Mouse (Mus musculus) ovary, postnatal 36 days (tissue): ENCODE results near the gene Srl.
"Not testable (repeated sequence)": the region's sequence is repeated elsewhere in the genome, so short reads cannot be mapped to it uniquely, and the experiment has no call there.

ENCODE experiments used
- DNase-seq: peaks from one replicate; pipeline ENCODE4 v3.0.0; 2022; ENCODE audit warnings: low spot score, mixed read lengths

Gene Srl

DNA sequence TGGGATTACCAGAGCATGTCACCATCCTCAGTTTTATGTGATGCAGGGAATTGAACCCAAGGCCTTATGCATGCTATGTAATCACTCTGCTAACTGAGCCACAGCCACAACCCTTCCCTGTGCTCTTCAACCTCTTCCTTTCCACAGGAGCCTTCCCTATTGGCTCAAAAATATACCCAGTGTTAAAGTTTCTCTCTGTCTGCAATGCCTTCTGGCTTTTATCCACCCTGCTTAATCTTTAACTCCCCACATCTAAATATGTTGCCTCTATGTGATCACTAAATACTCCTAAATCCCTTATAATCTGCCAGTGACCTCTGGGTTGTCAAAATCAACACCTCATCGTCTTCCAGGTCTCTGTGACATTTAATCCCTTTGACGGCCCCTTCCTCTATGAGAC, 23.7 kb downstream of the Srl start:
- no peak for DNase-seq

DNA sequence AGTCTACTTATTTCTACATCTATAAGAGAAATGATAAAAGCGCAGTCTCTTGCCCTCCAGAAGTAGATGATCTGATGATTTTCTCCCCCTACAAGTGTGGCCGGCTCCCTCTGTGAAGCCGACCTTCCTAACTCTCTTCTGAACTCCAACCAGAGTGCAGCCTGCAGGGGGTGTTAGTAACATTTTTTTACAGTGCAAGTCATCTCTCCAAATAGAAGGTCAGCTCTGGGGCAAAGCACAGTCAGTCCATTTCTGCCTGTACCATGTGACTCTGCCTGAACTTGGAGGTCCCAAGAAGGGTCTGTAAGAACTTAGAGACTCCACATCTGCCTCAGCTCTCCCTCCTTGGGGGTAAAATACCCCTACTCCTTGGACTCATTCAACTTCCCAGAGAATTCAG, 27.2 kb downstream of the Srl start:
- DNase-seq: no peak

DNA sequence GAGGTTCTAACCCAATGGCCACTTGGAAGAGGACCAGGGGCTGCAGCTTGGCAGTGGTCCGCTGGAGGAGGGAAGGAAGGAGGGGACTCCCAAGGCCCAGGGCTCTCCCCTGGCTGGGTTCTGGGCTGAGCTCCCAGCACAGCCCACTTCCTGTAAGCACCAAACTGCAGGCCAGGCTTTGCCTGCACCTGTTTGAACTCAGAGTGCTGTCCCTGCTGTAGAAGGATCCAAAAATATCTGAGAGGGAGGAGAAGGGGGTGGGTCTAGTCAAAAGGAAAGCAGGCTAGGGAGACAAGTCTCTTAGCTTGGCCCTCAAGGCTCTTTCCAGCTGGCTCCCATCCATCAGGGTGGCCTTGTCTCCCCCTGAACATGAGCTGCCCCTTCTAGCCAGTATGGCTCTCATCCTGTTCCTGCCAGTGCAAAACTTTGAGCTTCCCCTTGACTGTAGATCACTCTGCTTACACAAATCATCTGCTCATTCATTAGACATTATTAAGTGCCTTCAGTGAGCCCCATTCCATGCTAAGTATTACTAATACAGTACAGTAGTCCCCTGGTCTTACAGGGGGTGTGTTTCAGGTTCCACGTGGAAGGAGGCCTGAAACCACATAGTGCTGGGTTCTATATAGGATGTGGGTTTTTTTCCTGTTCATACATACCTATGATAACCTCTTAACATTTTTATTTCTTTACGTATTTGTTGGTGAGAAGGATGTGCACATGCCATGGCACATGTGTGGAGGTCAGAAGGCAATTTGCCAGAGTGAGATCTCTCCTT, 28.8 kb downstream of the Srl start:
- DNase-seq: peak; percentile 69

DNA sequence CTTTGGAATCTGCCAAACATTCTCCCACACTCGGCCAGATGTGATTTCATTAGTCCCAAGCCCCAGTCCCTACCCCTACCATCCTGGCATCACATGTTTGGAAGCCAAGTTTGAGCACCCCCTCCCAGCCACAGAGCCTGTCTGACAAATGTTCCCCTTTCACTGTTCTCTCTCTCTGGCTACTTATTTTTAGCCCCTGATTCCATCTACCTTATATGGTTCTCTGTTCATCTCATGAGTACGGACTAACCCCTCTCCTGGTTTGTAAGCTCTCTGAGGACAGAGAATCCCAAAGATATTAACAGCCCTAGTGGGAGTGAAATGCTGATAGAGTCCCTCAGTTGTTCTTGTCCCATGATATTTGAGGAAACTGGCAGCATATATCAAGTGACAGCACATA, 30.2 kb downstream of the Srl start:
- no peak for DNase-seq

DNA sequence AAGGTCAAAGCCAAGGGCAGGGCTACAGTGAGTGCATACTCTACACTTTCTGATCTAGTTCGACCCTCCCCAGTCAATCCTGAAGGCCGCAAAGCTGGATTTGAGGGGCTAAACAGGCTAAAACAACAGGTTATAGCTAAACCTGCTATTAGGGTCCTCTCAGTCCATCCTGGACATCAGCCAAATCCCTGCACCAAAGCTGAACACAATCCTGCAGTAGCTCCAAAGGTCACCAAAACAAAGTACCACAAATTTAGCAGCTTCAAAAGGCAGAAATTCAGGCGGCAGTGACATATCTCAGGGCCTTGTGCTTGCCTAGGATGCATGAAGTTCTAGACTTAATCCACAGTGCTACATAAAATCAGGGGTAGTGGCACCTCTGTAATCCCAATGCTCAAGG, 35.4 kb downstream of the Srl start:
- DNase-seq: no peak

DNA sequence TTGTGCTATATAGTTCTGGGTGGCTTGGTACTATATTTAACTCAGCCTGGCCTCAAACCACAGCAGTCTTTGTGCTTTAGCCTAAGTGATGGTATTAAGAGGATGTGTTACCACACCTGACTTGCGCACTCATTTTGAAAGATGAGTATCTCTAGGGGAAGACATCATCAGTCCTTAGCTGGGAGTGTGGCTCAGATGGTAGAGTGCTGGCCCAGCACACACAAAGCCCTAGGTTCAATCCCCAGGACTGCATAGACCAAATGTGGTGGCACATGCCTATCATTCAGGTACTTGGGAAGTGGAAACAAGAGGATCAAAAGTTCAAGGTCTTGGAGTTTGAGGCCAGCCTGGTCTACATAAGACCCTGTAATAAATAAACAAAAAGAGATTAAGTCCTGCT, 38.1 kb downstream of the Srl start:
- DNase-seq: no peak

DNA sequence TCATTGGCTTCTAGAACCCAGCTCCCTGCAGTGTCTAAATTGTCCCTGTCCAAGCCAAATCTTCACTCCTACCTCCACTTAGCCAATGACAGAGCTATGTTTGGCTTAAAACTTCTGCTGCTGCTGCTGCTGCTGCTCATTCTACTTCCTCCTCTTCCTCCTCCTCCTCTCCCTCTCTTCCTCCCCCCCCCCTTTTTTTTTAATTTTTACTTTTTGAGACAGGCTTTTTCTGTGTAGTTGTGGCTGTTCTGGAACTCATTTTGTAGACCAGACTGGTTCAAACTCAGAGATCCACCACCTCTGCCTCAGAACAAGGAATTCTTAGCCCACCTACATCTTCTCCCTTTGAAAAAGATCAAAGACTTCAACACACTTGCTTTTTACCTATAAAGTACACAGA, 39.0 kb downstream of the Srl start:
- DNase-seq: no peak

DNA sequence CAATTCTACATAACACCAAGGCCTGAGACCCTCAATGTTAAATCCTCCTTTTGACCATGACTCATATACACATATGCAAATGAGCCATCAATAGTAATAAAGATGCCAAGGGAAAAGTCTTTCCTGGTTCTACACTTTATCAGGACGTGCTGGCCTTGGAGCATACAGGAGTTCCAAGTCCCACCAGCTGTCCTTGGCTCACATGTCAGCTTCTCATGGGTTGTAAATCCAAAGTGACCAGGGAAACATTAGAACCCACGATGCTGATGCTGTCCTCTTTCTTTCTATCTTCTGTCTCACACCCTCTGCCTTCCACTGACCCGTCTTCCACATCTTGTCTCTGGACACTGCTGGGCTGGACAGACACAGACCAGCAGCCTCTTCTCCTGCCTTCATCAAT, 39.9 kb downstream of the Srl start:
- DNase-seq: no peak

DNA sequence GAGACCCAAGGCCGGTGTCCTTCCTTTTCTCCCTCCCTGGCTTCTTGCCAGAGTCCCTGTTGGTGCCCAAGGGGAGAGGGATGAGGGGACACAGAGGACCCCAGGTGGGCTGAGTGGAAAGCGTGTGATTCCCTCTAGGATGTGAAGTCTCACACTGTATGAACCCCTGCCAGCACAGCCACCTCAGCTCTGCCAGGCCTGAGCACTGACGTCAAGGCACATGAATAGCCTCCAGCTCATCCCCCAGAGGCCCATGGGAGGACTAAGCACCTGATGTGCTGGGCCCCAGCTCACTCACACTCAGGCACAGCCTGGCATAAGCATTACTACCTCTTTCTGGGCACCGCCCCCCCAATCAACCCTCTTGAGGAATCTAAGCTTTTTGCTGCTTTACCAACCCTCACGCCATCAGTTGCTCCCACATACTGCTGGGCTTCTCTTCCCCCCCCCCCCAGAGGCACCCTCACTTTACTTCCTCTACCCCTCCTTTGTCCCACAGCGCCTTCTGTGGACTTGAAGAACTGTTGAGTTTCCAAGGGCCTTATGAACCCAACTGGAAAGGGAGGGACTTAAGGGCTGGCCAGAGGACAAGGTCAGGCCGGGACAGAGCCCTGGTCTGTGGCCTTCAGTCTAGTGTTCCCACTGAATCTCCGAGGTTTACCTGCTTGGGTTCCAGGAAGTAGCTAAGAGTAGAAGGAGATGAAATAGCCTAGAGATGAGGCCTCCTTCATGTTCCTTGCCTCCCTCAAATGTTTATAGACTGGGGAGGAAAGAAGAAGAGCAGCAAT, 40.8 kb downstream of the Srl start:
- no peak for DNase-seq

DNA sequence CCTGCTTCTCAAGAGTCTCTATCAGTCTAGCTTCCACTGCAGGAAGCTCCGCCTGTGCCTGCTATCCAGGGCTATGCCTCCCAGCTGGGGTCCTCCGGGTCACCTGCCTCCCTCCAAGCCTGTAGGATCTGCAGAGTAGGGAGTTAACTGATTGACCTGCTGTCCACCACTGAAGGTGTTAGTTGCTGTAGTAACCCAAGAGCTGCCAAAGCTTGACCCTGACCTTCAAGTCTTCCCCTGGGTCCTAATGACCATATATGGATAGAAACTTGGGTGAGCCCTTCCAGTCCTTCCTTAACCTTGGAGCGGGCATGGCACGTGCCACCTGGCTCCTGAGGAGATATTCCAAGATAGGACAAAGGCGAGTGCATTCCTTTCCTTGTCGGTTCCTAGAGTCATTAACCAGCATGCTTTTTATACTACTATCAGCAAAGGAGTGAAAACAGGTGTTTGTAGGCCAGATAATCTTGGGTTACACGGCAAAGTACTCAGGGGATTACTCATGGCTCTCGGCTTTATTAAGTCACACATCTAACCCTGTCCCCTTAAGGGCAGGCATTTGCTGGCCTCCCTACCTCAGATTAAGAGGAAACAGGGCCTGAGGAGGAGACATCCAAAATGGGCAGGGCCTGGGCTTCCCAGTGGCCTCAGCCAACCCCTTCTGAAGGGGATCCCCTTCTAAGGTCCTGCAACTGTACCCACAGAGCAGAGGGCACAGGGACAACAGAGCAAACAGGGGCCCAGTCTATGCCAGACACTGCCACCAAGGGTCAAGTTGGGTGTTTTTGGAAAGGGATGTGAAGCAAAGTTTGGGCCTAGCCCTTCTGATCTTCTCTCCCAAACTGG, 43.6 kb downstream of the Srl start:
- DNase-seq: peak; percentile 29

DNA sequence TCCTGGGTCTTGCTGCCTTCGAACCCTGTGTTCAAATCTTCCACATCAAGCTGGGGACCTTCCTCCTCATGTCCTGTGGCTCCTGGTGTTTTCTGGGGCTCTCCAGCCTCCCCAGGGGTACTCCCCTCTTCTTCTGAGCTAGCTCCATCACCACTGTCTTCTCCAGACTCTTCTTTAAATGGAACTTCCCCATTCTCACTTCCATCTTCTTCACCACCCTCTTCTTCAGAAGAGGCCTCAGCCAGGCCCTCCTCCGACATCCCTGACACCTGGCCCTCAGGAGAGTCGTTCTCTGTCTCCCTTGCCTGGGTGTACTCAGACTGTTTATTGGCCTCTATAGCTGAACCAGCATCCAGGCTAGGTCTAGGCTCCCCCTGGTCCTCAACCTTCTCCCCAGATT, 45.1 kb downstream of the Srl start:
- DNase-seq: no peak

DNA sequence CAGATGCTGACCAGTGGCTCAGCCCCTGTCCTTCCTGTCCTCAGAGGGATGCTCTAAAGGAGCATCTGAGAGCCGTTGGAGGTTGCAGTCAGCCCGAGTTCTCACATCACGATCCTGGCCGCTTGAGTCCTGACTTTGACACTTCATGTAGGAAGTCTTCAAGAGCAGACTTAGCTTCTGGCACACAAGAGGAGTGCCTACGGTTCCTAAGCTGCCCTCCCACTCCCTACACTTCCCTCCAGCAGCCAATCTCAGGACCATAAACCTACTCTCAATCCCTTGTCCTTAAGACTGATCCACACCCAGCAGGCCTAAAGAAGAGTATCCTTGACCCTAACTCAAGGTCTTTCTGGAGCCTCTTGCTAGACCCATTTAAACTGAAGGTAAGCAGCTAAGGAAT, 45.8 kb downstream of the Srl start:
- peak; percentile 22 for DNase-seq

DNA sequence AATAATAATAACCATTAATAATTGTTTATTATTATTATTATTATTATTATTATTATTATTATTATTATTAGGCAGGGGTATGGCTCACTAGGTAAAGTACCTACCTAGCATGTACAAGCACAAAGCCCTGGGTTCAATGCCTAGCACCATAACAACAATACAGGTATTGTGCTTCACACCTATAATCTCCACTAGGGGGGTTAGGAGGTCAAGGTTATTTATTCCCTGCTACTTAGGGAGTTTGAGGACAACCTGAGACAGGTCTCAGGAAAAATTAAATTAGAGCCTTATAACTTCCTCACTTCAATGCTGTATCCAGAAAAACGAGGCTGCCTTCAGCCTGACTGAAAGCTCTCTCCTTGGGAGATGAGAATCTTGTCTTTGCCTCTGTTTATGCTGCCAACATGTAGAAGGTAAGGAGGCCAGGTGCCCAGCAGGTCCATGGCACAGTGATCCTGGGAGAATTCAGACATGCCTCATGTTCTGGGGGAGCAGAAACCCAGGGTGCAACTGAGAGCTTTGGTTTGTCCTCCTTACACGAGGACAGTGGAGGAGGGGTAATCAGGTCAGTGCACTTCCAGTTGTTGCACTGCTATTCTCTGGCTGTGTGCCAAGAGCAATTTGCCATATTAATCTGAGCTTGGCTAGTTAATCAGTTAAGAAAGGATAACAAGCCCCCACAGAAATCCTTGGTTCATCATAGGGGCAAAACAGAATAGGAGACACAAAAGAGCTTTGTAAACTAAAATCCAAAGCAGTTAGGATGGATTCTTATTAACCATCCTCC, 48.6 kb downstream of the Srl start:
- no peak for DNase-seq

DNA sequence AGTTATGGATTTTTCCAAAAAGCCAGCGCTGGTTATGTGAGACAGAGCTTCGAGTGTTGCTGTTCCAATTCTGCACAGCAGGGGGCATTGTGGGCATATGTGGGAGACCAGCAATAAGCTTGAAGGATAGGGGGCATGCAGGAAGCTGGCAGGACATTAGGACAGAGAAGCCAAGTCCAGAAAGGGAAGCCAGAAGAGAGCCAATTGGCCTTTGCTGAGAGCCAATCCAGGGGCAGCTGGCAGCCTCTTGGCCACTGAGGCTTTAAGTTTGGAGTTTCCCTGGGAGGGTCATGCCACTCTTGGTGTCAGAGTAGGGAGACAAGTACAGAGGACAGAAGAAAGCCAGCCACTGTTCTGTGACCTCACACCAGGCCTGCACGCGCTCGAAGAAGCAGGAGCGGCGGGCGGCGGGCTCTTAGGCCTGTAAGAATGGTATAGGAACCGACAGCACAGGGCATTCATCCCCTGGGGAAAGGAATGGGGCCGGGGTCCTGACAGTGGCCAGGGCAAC, 52.4 kb downstream of the Srl start:
- DNase-seq: peak; percentile 88

DNA sequence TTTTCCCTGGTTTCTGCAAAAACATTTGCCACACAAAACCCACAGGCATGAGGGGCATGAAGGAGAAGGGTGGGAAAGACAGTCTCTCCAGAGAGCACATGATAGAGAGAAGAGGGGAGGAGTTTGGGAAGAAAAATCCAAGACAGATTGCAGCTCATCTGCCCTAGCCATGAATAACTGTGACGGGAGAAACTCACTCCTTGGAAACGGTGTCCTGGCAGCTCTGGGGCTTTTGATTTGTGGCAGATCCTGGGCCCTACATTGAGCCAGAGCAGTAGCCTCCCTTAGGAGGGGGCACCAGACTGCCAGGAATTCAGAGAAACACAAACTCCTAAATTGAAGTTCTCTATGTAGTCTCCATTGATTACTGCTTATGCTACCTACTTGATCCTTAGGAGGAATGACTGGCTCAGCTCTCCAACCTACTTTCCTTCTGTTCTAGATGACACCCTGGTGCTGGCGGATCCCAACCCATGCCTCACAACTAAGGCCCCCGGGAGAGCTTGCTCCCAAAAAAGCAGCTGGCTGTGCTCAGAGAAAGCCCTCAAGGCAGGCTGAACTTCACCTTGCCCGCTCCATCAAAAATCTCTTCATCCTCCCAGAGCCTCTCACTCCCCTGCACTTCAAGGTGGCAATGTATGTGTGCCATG, 60.9 kb downstream of the Srl start:
- DNase-seq: no peak

DNA sequence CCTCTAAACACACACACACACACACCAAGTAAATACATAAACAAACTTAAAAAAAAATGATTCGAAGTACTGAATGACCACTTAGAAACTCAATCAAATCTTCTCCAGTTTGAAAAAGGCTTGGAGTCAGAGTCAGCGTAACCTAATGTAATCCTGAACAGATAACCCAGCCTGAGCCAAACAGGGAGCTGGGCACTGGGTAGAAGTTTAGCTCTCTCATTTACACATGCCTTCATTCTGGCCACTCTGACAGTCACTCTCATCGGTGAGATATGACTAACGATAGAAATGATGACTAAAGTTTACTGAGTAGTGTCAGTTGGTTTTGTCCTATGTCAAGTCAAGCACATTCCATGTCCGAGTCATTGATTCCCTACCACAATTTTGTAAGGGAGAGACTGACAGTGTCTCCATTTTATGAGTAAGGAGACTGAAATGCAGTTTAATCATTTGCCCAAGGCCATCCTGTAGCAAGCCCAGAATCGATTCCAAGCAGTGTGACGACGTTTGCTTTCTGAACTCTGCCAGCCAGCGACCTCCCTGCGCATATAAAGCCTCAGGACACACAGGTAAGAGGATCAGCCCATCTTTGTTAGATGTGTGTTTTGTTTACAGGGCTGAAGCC, 63.9 kb downstream of the Srl start:
- no peak for DNase-seq

DNA sequence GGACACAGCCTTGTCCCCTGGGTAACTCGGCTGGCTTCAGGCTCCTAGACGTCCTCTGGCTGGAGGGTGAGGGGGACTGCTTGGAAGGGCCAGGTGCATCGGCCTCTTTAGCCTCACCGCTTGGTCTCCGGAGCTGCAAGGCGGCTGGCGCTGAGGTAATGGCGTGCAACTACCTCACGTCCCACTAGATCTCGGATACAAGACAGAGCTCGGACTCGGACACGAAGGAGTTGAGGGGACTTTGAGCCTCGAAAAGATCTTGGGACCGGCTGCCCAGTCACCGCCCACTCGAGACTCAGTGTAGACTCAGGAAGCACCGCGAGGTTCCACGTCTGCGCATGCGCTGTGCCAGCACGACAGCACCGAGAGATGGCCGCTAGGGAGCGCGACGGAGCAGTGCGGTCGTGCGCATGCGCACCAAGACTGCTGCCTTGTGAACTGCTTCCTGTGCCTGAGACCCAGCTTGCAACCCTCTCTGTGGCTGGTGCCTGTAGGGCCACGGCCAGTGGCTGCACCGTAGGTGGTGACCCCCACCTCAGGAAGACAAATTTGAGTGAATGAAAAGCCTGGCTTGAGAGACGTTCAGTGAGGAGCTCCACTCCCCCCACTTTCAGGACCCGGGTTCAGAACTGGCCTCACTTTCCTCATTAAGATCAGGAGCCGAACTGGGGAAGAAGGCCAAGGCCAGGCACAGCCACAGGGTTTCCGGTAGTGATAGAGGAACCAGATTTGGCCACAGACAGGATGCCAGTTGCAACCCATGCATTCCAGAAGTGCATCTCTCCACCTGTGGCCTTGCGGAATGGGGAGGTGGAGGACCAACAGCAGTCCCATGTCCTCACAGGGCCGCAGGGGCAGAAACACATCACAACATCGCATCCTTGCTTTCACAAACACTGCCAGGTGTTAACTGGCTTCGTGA, 66.5 kb downstream of the Srl start:
- peak; percentile 96 for DNase-seq

DNA sequence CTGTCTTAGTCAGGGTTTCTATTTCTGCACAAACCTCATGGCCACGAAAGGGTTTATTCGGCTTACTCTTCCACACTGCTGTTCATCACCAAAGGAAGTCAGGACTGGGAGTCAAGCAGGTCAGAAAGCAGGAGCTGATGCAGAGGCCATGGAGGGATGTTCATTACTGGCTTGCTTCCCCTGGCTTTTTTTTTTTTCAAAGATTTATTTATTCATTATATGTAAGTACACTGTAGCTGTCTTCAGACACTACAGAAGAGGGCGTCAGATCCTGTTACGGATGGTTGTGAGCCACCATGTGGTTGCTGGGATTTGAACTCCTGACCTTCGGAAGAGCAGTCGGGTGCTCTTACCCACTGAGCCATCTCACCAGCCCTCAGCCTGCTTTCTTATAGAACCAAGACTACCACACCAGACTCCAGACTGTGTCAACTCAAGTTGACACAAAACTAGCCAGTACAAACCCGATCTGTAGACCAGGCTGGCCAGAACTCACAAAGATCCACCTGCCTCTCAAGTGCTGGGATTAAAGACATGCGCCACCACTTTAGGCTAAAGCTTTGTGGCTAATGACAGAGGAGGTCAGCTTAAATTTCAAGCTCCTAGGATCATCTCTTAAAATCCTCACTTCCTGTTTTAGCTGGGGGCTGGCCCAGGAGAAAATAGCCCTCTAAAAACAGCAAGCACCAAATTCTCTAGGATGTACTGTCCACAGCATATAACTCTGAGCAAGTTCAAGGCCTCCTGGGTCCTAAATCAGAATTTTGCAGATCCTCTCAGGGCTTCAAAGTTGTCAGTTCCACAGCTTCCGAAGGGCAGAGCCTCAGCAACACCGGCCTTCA, 67.4 kb downstream of the Srl start:
- not testable (repeated sequence) for DNase-seq

DNA sequence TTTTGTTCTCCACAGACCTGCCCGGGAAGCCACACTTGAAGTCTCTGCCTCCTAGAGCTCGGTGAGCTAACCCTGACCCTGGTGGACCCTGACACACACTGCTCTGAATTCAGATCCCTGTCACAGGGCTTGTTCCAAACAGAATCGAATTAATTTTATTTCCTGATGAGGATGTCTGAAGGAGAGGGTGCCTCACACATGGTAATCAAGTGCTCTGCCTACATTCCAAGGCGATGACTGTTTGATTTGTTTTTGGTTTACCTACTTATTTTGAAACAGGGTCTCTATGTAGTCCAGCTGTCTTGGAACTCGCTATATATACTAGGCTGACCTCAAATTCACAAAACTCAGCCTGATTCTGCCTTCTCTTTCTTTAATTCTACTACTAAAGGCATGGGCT, 68.4 kb downstream of the Srl start:
- no peak for DNase-seq
